Mouse (Mus musculus): ENCODE results near the gene Mxi1.

Mxi1 gene

GRCm38 (mm10) chr19:53421583-53422188 is 111.4 kb downstream of the Mxi1 start:
- in situ Hi-C loops (cut with MboI, MseI), result loop anchor here (10.0 kb wide), 2 partner anchors 383 to 473 kb away; partner anchors contain the start of gene Pdcd4

- in situ Hi-C loops (cut with MboI, MseI), result loop anchor here (10.0 kb wide), 2 partner anchors 382 to 472 kb away; partner anchors contain the start of gene Pdcd4
These were observed 112.3 kb downstream of the Mxi1 start for GRCm38 (mm10) chr19:53422358-53423308.

GRCm38 (mm10) chr19:53423341-53423753 is 113.0 kb downstream of the Mxi1 start:
- in situ Hi-C loops (cut with MboI, MseI), result loop anchor here (10.0 kb wide), 2 partner anchors 381 to 471 kb away; partner anchors contain the start of gene Pdcd4

- in situ Hi-C loops (cut with MboI, MseI), result loop anchor here (10.0 kb wide), 2 partner anchors 381 to 471 kb away; partner anchors contain the start of gene Pdcd4
These were observed 113.6 kb downstream of the Mxi1 start for GRCm38 (mm10) chr19:53423816-53424465.

GRCm38 (mm10) chr19:53424629-53425028 is 114.3 kb downstream of the Mxi1 start:
- in situ Hi-C loops (cut with MboI, MseI), result loop anchor here (10.0 kb wide), 2 partner anchors 380 to 470 kb away; partner anchors contain the start of gene Pdcd4

Data from regulatory T cell (primary cell).